Mouse (Mus musculus) cortical plate, adult 2 months (tissue): ENCODE data around the gene Tmem254b.
"Not testable (repeated sequence)": the region's sequence is repeated elsewhere in the genome, so short reads cannot be mapped to it uniquely, and the experiment has no call there.

Source experiments
- CTCF ChIP-seq: fragments of 200-500 bp; IDR thresholded peaks from 2 replicates; pipeline ENCODE4 v1.5.1; 2011; ENCODE audit warnings: mild to moderate bottlenecking, control low read depth, low read length; ENCODE audit not compliant: insufficient read depth; ENCODE audit errors: extremely low read depth
- POLR2A ChIP-seq: fragments of 200-500 bp; IDR thresholded peaks from 2 replicates; pipeline ENCODE4 v1.6.1; 2011; ENCODE audit warnings: mild to moderate bottlenecking, low read length, control low read depth; ENCODE audit not compliant: insufficient read depth; ENCODE audit errors: extremely low read depth

- TF ChIP-seq CTCF, POLR2A: not testable (repeated sequence)
Measured at GRCm38 (mm10) chr14:26237183-26237582, 30.3 kb upstream of the Tmem254b start.
